Mouse (Mus musculus): ENCODE data around the gene Kif26b. TPM values are rescaled to one million over a fixed set of nuclear protein-coding genes. Genes with fewer than 3 reads are reported as not detected.

Kif26b gene
- polyA plus RNA-seq, 1 experiment from 2014 or later: 7.6 TPM

GRCm38 (mm10) chr1:178799836-178800552 lies 271.1 kb downstream of the Kif26b start:
- Histone ChIP-seq H3K9me3 (ENCODE audit: control insufficient read depth, low read depth, low read length) (no peaks in the 10 kb centered on the region), H3K27me3 (ENCODE audit: control insufficient read depth, insufficient read depth, low read length) (no peaks in the 10 kb centered on the region), H3K36me3 (ENCODE audit: control insufficient read depth, insufficient read depth, low read length) (no peaks in the 10 kb centered on the region), H3K4me3 (ENCODE audit: low read depth, low read length) (no peak overlapping the region), H3K4me1 (ENCODE audit: control insufficient read depth, insufficient read depth, low read length) (peaks cover 15% of the 10 kb centered on the region), H3K4me2 (replicated peaks; ENCODE audit: low read depth, low read length) (no peak overlapping the region), H3K9ac (replicated peaks; ENCODE audit: low read depth, low read length) (no peak overlapping the region), H3K27ac (ENCODE audit: low read length) (no peak overlapping the region)
- 47% methylated on average over 11 of the region's 11 CpGs for WGBS
- ATAC-seq (ENCODE audit: insufficient number of reproducible peaks, insufficient read depth, low FRiP score, low read depth): no peak

GRCm38 (mm10) chr1:178803155-178803554 lies 274.2 kb downstream of the Kif26b start:
- no peaks in the 10 kb centered on the region for H3K9me3 ChIP-seq (ENCODE audit: control insufficient read depth, low read depth, low read length)
- H3K27me3 ChIP-seq (ENCODE audit: control insufficient read depth, insufficient read depth, low read length): no peaks in the 10 kb centered on the region
- WGBS: 40% methylated on average over 3 of the region's 3 CpGs
- H3K4me2 ChIP-seq (replicated peaks; ENCODE audit: low read depth, low read length): no peak overlapping the region
- H3K36me3 ChIP-seq (ENCODE audit: control insufficient read depth, insufficient read depth, low read length): no peaks in the 10 kb centered on the region
- H3K9ac ChIP-seq (replicated peaks; ENCODE audit: low read depth, low read length): no peak overlapping the region
- H3K4me3 ChIP-seq (ENCODE audit: low read depth, low read length): no peak overlapping the region
- no peak for ATAC-seq (ENCODE audit: insufficient number of reproducible peaks, insufficient read depth, low FRiP score, low read depth)
- H3K27ac ChIP-seq (ENCODE audit: low read length): no peak overlapping the region
- H3K4me1 ChIP-seq (ENCODE audit: control insufficient read depth, insufficient read depth, low read length): peaks cover 15% of the 10 kb centered on the region

- no peak overlapping the region for H3K27ac ChIP-seq (ENCODE audit: low read length)
- H3K4me1 ChIP-seq (ENCODE audit: control insufficient read depth, insufficient read depth, low read length): no peaks in the 10 kb centered on the region
- WGBS: 79% methylated on average over 6 of the region's 6 CpGs
- no peak overlapping the region for H3K9ac ChIP-seq (replicated peaks; ENCODE audit: low read depth, low read length)
- no peak overlapping the region for H3K4me2 ChIP-seq (replicated peaks; ENCODE audit: low read depth, low read length)
- no peak for ATAC-seq (ENCODE audit: insufficient number of reproducible peaks, insufficient read depth, low FRiP score, low read depth)
- no peaks in the 10 kb centered on the region for H3K9me3 ChIP-seq (ENCODE audit: control insufficient read depth, low read depth, low read length)
- no peaks in the 10 kb centered on the region for H3K36me3 ChIP-seq (ENCODE audit: control insufficient read depth, insufficient read depth, low read length)
- H3K27me3 ChIP-seq (ENCODE audit: control insufficient read depth, insufficient read depth, low read length): no peaks in the 10 kb centered on the region
- no peak overlapping the region for H3K4me3 ChIP-seq (ENCODE audit: low read depth, low read length)
These were observed 288.6 kb downstream of the Kif26b start for GRCm38 (mm10) chr1:178817476-178817875.

GRCm38 (mm10) chr1:178819060-178819459 lies 290.1 kb downstream of the Kif26b start:
- no peaks in the 10 kb centered on the region for H3K27me3 ChIP-seq (ENCODE audit: control insufficient read depth, insufficient read depth, low read length)
- H3K4me1 ChIP-seq (ENCODE audit: control insufficient read depth, insufficient read depth, low read length): no peaks in the 10 kb centered on the region
- 82% methylated on average over 7 of the region's 7 CpGs for WGBS
- H3K4me3 ChIP-seq (ENCODE audit: low read depth, low read length): no peak overlapping the region
- no peak overlapping the region for H3K9ac ChIP-seq (replicated peaks; ENCODE audit: low read depth, low read length)
- H3K36me3 ChIP-seq (ENCODE audit: control insufficient read depth, insufficient read depth, low read length): no peaks in the 10 kb centered on the region
- H3K4me2 ChIP-seq (replicated peaks; ENCODE audit: low read depth, low read length): no peak overlapping the region
- no peak overlapping the region for H3K27ac ChIP-seq (ENCODE audit: low read length)
- H3K9me3 ChIP-seq (ENCODE audit: control insufficient read depth, low read depth, low read length): no peaks in the 10 kb centered on the region
- ATAC-seq (ENCODE audit: insufficient number of reproducible peaks, insufficient read depth, low FRiP score, low read depth): no peak

- 75% methylated on average over 3 of the region's 3 CpGs for WGBS
- ATAC-seq (ENCODE audit: insufficient number of reproducible peaks, insufficient read depth, low FRiP score, low read depth): no peak
- no peak overlapping the region for H3K4me3 ChIP-seq (ENCODE audit: low read depth, low read length)
These were observed 291.2 kb downstream of the Kif26b start for GRCm38 (mm10) chr1:178820079-178820478.

GRCm38 (mm10) chr1:178820556-178821435 lies 291.9 kb downstream of the Kif26b start:
- Histone ChIP-seq H3K4me2 (replicated peaks; ENCODE audit: low read depth, low read length) (no peak overlapping the region), H3K27ac (ENCODE audit: low read length) (no peak overlapping the region), H3K27me3 (ENCODE audit: control insufficient read depth, insufficient read depth, low read length) (no peaks in the 10 kb centered on the region), H3K9ac (replicated peaks; ENCODE audit: low read depth, low read length) (no peak overlapping the region), H3K4me3 (ENCODE audit: low read depth, low read length) (no peak overlapping the region), H3K4me1 (ENCODE audit: control insufficient read depth, insufficient read depth, low read length) (no peaks in the 10 kb centered on the region), H3K36me3 (ENCODE audit: control insufficient read depth, insufficient read depth, low read length) (no peaks in the 10 kb centered on the region), H3K9me3 (ENCODE audit: control insufficient read depth, low read depth, low read length) (no peaks in the 10 kb centered on the region)
- WGBS: 77% methylated on average over 14 of the region's 14 CpGs
- no peak; the same call in 1 of the 2 replicates for ATAC-seq (ENCODE audit: insufficient number of reproducible peaks, insufficient read depth, low FRiP score, low read depth)

More at GRCm38 (mm10) chr1:178820079-178820478, 291.2 kb downstream of the Kif26b start:
- no peaks in the 10 kb centered on the region for H3K27me3 ChIP-seq (ENCODE audit: control insufficient read depth, insufficient read depth, low read length)
- H3K9ac ChIP-seq (replicated peaks; ENCODE audit: low read depth, low read length): no peak overlapping the region
- no peaks in the 10 kb centered on the region for H3K36me3 ChIP-seq (ENCODE audit: control insufficient read depth, insufficient read depth, low read length)
- no peak overlapping the region for H3K27ac ChIP-seq (ENCODE audit: low read length)
- H3K4me1 ChIP-seq (ENCODE audit: control insufficient read depth, insufficient read depth, low read length): no peaks in the 10 kb centered on the region
- H3K9me3 ChIP-seq (ENCODE audit: control insufficient read depth, low read depth, low read length): no peaks in the 10 kb centered on the region
- H3K4me2 ChIP-seq (replicated peaks; ENCODE audit: low read depth, low read length): no peak overlapping the region

- Histone ChIP-seq H3K9ac (replicated peaks; ENCODE audit: low read depth, low read length) (no peak overlapping the region), H3K27ac (ENCODE audit: low read length) (no peak overlapping the region), H3K4me2 (replicated peaks; ENCODE audit: low read depth, low read length) (no peak overlapping the region), H3K27me3 (ENCODE audit: control insufficient read depth, insufficient read depth, low read length) (no peaks in the 10 kb centered on the region), H3K9me3 (ENCODE audit: control insufficient read depth, low read depth, low read length) (no peaks in the 10 kb centered on the region), H3K4me3 (ENCODE audit: low read depth, low read length) (no peak overlapping the region), H3K4me1 (ENCODE audit: control insufficient read depth, insufficient read depth, low read length) (no peaks in the 10 kb centered on the region), H3K36me3 (ENCODE audit: control insufficient read depth, insufficient read depth, low read length) (no peaks in the 10 kb centered on the region)
- no peak for ATAC-seq (ENCODE audit: insufficient number of reproducible peaks, insufficient read depth, low FRiP score, low read depth)
- WGBS: 80% methylated on average over 5 of the region's 5 CpGs
These were observed 295.9 kb downstream of the Kif26b start for GRCm38 (mm10) chr1:178824871-178825270.

- no peak for ATAC-seq (ENCODE audit: insufficient number of reproducible peaks, insufficient read depth, low FRiP score, low read depth)
- H3K4me3 ChIP-seq (ENCODE audit: low read depth, low read length): no peak overlapping the region
- H3K27me3 ChIP-seq (ENCODE audit: control insufficient read depth, insufficient read depth, low read length): no peaks in the 10 kb centered on the region
- H3K9ac ChIP-seq (replicated peaks; ENCODE audit: low read depth, low read length): no peak overlapping the region
- H3K4me1 ChIP-seq (ENCODE audit: control insufficient read depth, insufficient read depth, low read length): no peaks in the 10 kb centered on the region
- WGBS: 80% methylated on average over 3 of the region's 3 CpGs
- no peak overlapping the region for H3K27ac ChIP-seq (ENCODE audit: low read length)
- H3K4me2 ChIP-seq (replicated peaks; ENCODE audit: low read depth, low read length): no peak overlapping the region
- no peaks in the 10 kb centered on the region for H3K9me3 ChIP-seq (ENCODE audit: control insufficient read depth, low read depth, low read length)
- H3K36me3 ChIP-seq (ENCODE audit: control insufficient read depth, insufficient read depth, low read length): no peaks in the 10 kb centered on the region
These were observed 298.3 kb downstream of the Kif26b start for GRCm38 (mm10) chr1:178827223-178827622.

Data from stomach, embryonic 14.5 days (tissue).